Mouse (Mus musculus) lung, adult 2 months (tissue): ENCODE results near the gene Capns1.

Experiments used
- CTCF ChIP-seq: fragments of 200-500 bp; IDR thresholded peaks from 2 replicates; pipeline ENCODE4 v1.5.1; 2011; ENCODE audit warnings: mild to moderate bottlenecking, low read length, control low read depth; ENCODE audit not compliant: insufficient read depth
- POLR2A ChIP-seq: fragments of 200-500 bp; IDR thresholded peaks from 2 replicates; pipeline ENCODE4 v1.6.1; 2011; ENCODE audit warnings: low read depth, mild to moderate bottlenecking, control low read depth, low read length, borderline replicate concordance; ENCODE audit errors: extremely low read depth

DNA sequence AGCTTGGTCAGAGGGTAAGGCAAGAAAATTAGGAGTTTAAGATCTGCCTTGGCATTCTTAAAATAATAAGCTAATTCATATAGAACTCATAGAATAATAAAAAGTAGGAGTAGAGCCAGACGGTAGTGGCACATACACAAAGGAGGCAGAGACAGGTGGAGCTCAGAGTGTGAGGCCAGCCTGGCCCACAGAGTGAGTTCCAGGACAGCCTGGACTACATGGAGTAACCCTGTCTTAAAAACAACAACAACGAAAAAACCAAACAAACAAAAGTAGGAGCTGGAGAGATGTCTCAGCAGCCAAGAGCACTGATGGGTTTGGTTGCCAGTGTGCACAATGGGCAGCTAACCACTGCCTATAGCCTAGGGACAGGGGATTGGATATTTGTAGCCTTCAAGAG, 18.7 kb upstream of the Capns1 start:
- TF ChIP-seq CTCF (no peak), POLR2A (no peak)
